Mouse (Mus musculus) heart, adult 2 months (tissue): ENCODE results near the gene Pdk2.

Experiments used
- CTCF ChIP-seq: fragments of 200-600 bp; IDR thresholded peaks from 2 replicates; pipeline ENCODE4 v1.8.1; 2022; ENCODE audit warnings: antibody characterized with exemption, mild to moderate bottlenecking, moderate library complexity
- EP300 ChIP-seq: fragments of 200-500 bp; IDR thresholded peaks from 2 replicates; pipeline ENCODE4 v1.6.1; 2011; ENCODE audit warnings: low read depth, low read length, control low read depth; ENCODE audit not compliant: insufficient read depth
- POLR2A ChIP-seq: fragments of 200-500 bp; IDR thresholded peaks from 2 replicates; pipeline ENCODE4 v1.6.1; 2011; ENCODE audit warnings: mild to moderate bottlenecking, low read depth, low read length, control low read depth; ENCODE audit not compliant: insufficient read depth

GRCm38 (mm10) chr11:95043608-95044007, 2.5 kb upstream of the Pdk2 start:
- TF ChIP-seq CTCF, result no peak
- no peak for TF ChIP-seq EP300
- TF ChIP-seq POLR2A, result no peak
